Mouse (Mus musculus) G1E-ER4 (cell line): ENCODE data around the gene Prmt7. TPM values are rescaled to one million over a fixed set of nuclear protein-coding genes. Genes with fewer than 3 reads are reported as not detected.

Experiments
- GATA1 ChIP-seq: IDR thresholded peaks from one replicate; pipeline ENCODE4 v1.8.0; 2012; ENCODE audit warnings: low read length, inconsistent platforms
- polyA plus RNA-seq: library from polyadenylated mRNA; stranded (reverse); fragments of >175 nt; gene quantifications from 2 replicates; pipeline ENCODE4 v1.2.3, GENCODE M21; 2012

Gene Prmt7
- polyA plus RNA-seq, 1 experiment, result 16.6 TPM

GRCm38 (mm10) chr8:106300739-106301715 lies 90.3 kb downstream of the Prmt7 start:
- no peak for TF ChIP-seq GATA1

Other genes starting within 250 kb of the Prmt7 start
- gene Slc12a4, start 244.8 kb upstream of the Prmt7 start, polyA plus RNA-seq, result 14.1 and 17.6 TPM in 2 replicates
- gene Dpep3, start 231.5 kb upstream of the Prmt7 start, polyA plus RNA-seq, result not detected in 2 replicates
- gene Dus2, start 219.6 kb upstream of the Prmt7 start, polyA plus RNA-seq, result 3.9 TPM in 2 replicates
- gene Dpep2nb, start 205.0 kb upstream of the Prmt7 start, polyA plus RNA-seq, result not detected in 2 replicates
- gene Ddx28, start 199.1 kb upstream of the Prmt7 start, polyA plus RNA-seq, result 28.3 and 32.4 TPM in 2 replicates
- 16.5 and 25.5 TPM in 2 replicates for gene Nfatc3, start 152.1 kb upstream of the Prmt7 start, polyA plus RNA-seq
- gene Esrp2, start 74.0 kb upstream of the Prmt7 start, polyA plus RNA-seq, result not detected in 2 replicates
- gene Pla2g15, start 60.5 kb upstream of the Prmt7 start, polyA plus RNA-seq, result 0.75 and 0.85 TPM in 2 replicates
- 3.1 and 3.7 TPM in 2 replicates for gene Slc7a6, start 42.1 kb upstream of the Prmt7 start, polyA plus RNA-seq
- 28.9 and 34.4 TPM in 2 replicates for gene Slc7a6os, start within 50 bp of the Prmt7 start, polyA plus RNA-seq
- gene Smpd3, start 127.1 kb downstream of the Prmt7 start, polyA plus RNA-seq, result not detected in 2 replicates
- gene Zfp90, start 204.4 kb downstream of the Prmt7 start, polyA plus RNA-seq, result not detected in 2 replicates